Mouse (Mus musculus): ENCODE data around the gene Rab9. TPM values are rescaled to one million over a fixed set of nuclear protein-coding genes. Genes with fewer than 3 reads are reported as not detected.
"Not testable (repeated sequence)": the region's sequence is repeated elsewhere in the genome, so short reads cannot be mapped to it uniquely, and the experiment has no call there.

Rab9 gene
- 57.6 and 62.6 TPM in 2 replicates for polyA plus RNA-seq (2015; fragmentation: Nextera tagmentation; extraction: Ambion mirVana)

DNA sequence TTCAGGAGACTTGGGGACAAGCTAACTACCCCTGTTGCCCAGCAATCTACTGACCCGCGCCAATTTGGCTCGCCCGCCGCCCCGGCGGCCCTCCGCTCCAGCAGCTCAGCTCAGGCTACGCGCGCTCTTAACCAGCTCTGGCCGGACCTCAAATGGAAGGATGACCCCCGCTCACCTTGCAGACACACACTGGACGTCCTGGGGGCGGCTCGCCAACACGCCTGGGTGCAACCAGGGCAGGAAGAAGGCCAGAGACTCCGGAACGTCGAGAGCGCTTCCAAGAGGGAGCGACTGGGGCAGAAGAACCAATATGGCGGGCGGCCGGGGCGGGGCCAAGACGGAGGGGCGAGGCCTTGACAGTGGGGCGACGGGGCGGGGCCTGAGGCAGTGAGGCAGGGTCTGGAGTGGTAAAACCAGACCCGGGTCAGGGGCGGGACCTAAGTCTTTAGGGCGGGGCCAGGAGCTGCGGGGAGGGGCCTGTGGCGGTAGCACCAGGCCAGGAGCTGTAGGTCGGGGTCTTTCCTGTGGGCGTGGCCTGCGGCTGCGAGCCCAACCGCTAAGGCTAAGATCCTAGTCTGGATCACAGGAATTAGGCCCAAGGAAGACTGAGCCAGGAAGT lies at the start of gene Rab9:
Gene Rab9, minus strand, starts transcription at position 503 of the 619 bp plus-strand sequence.
- no peaks in the 10 kb centered on the region for H3K36me3 ChIP-seq
- 16% methylated on average over 41 of the region's 41 CpGs for WGBS
- H3K4me2 ChIP-seq, result peak within 1 kb of the TSS; percentile 50
- H3K27ac ChIP-seq, result peak within 1 kb of the TSS; percentile 76
- no peaks in the 10 kb centered on the region for H3K9me3 ChIP-seq
- no peaks in the 10 kb centered on the region for H3K4me1 ChIP-seq
- peak; percentile 99 for ATAC-seq (ENCODE audit: borderline replicate concordance, extremely low read depth, low FRiP score, low TSS enrichment)
- H3K9ac ChIP-seq, result peak within 1 kb of the TSS; percentile 62
- peak within 1 kb of the TSS; percentile 61 for H3K4me3 ChIP-seq
- no peaks in the 10 kb centered on the region for H3K27me3 ChIP-seq

GRCm38 (mm10) chrX:166528126-166528525 lies 48.5 kb upstream of the Rab9 start:
- 85% methylated on average over 3 of the region's 3 CpGs for WGBS
- no peaks in the 10 kb centered on the region for H3K4me1 ChIP-seq
- no peak for ATAC-seq (ENCODE audit: borderline replicate concordance, extremely low read depth, low FRiP score, low TSS enrichment)
- H3K27me3 ChIP-seq, result no peaks in the 10 kb centered on the region
- H3K9me3 ChIP-seq, result no peaks in the 10 kb centered on the region
- H3K9ac ChIP-seq, result no peak overlapping the region
- H3K27ac ChIP-seq, result no peak overlapping the region
- H3K36me3 ChIP-seq, result no peaks in the 10 kb centered on the region
- no peak overlapping the region for H3K4me2 ChIP-seq
- no peak overlapping the region for H3K4me3 ChIP-seq

DNA sequence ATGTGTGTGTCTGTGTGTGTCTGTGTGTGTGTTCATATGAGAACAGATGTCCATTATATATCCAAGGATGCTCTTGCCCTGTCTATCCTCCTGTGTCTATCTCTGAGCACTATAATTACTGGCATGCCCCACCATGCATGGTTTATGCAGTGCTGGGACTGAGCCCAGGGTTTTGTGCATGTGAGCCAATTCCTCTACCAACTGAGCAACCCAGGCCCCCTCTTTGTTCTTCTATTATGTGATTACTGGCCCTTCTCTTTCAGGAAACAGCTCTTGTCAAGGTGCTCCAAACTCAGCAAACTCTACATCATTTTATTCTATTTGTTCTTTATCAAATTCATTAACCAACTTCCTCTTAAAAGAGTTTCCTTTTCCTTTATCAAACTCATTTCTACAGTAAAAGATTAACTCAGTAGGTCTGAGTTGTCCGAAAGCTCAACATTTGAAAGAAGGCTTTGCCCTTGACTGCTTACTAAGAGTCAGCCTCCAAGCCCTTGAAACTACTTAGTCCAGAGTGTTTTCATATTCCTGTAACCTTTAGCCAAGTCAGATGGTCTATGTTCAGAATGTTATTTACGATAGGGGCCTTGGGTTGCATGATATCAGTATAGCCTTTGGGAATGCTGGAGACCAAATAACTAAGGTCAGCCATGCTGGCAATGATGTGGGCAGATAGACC lies 46.1 kb upstream of the Rab9 start:
- peak; percentile 42; the same call in 1 of the 2 replicates for ATAC-seq (ENCODE audit: borderline replicate concordance, extremely low read depth, low FRiP score, low TSS enrichment)
- 61% methylated on average over 2 of the region's 2 CpGs for WGBS
- H3K36me3 ChIP-seq, result no peaks in the 10 kb centered on the region
- H3K9me3 ChIP-seq, result no peaks in the 10 kb centered on the region
- H3K4me1 ChIP-seq, result no peaks in the 10 kb centered on the region
- H3K27me3 ChIP-seq, result no peaks in the 10 kb centered on the region
- H3K9ac ChIP-seq, result no peak overlapping the region
- H3K4me2 ChIP-seq, result no peak overlapping the region
- no peak overlapping the region for H3K4me3 ChIP-seq
- H3K27ac ChIP-seq, result peak overlapping the region; percentile 50; the same call in 1 of the 2 replicates

DNA sequence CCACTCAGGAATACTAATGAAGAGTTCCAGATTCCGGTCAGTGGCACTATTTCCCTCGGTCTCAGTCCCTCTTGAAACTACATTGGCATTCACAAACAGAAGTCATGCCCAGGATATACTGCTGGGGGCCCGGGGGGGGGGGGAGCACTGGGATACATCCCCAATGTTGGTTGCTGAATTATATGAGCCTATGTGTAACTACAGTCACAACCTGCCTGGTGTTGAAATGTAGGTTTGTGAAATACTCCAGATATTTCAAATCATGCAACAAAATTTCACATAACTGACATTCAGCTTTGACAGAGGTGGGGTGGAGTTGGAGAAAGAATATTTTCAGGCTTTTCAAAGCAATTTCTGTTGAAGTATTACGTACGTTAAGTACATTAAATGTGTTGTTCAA lies 41.1 kb upstream of the Rab9 start:
- Histone ChIP-seq H3K9ac (no peak overlapping the region), H3K4me2 (no peak overlapping the region), H3K27ac (no peak overlapping the region), H3K4me1 (no peaks in the 10 kb centered on the region), H3K27me3 (no peaks in the 10 kb centered on the region), H3K9me3 (no peaks in the 10 kb centered on the region), H3K36me3 (no peaks in the 10 kb centered on the region), H3K4me3 (no peak overlapping the region)
- ATAC-seq (ENCODE audit: borderline replicate concordance, extremely low read depth, low FRiP score, low TSS enrichment), result no peak
- WGBS, result 69% methylated on average over 5 of the region's 5 CpGs

- H3K9me3 ChIP-seq, result no peaks in the 10 kb centered on the region
- H3K27ac ChIP-seq, result no peak within 1 kb of the TSS
- H3K9ac ChIP-seq, result no peak within 1 kb of the TSS
- H3K27me3 ChIP-seq, result no peaks in the 10 kb centered on the region; the same call in 1 of the 2 replicates
- no peak within 1 kb of the TSS for H3K4me3 ChIP-seq
- no peak within 1 kb of the TSS for H3K4me2 ChIP-seq
- no peak for ATAC-seq (ENCODE audit: borderline replicate concordance, extremely low read depth, low FRiP score, low TSS enrichment)
- H3K36me3 ChIP-seq, result no peaks in the 10 kb centered on the region
- H3K4me1 ChIP-seq, result 0 out of 2 replicates have a peak, but pooled peaks cover 3% of the 10 kb centered on the region
- 48% methylated on average over 16 of the region's 16 CpGs for WGBS
Observed at GRCm38 (mm10) chrX:166518345-166518744, 38.7 kb upstream of the Rab9 start, which contains the start of gene Tceanc. Tceanc (minus strand) TSS chrX:166518567.

GRCm38 (mm10) chrX:166516631-166517030 lies 37.0 kb upstream of the Rab9 start:
- H3K36me3 ChIP-seq, result no peaks in the 10 kb centered on the region
- H3K4me1 ChIP-seq, result 0 out of 2 replicates have a peak, but pooled peaks cover 3% of the 10 kb centered on the region
- ATAC-seq (ENCODE audit: borderline replicate concordance, extremely low read depth, low FRiP score, low TSS enrichment), result no peak
- H3K4me2 ChIP-seq, result no peak overlapping the region
- H3K27ac ChIP-seq, result no peak overlapping the region
- H3K27me3 ChIP-seq, result no peaks in the 10 kb centered on the region; the same call in 1 of the 2 replicates
- no peak overlapping the region for H3K4me3 ChIP-seq
- no peaks in the 10 kb centered on the region for H3K9me3 ChIP-seq
- H3K9ac ChIP-seq, result no peak overlapping the region
- WGBS, result 59% methylated on average over 1 of the region's 1 CpGs

GRCm38 (mm10) chrX:166515923-166516322 lies 36.3 kb upstream of the Rab9 start:
- Histone ChIP-seq H3K4me1 (0 out of 2 replicates have a peak, but pooled peaks cover 3% of the 10 kb centered on the region), H3K4me3 (no peak overlapping the region), H3K27me3 (no peaks in the 10 kb centered on the region; the same call in 1 of the 2 replicates), H3K36me3 (no peaks in the 10 kb centered on the region), H3K27ac (no peak overlapping the region), H3K4me2 (no peak overlapping the region), H3K9ac (no peak overlapping the region), H3K9me3 (no peaks in the 10 kb centered on the region)
- WGBS, result 84% methylated on average over 3 of the region's 3 CpGs
- ATAC-seq (ENCODE audit: borderline replicate concordance, extremely low read depth, low FRiP score, low TSS enrichment), result no peak

- H3K4me2 ChIP-seq, result peak overlapping the region; percentile 16; the same call in 1 of the 2 replicates
- not testable (repeated sequence) for H3K4me3 ChIP-seq
Observed at GRCm38 (mm10) chrX:166514035-166514434, 34.4 kb upstream of the Rab9 start.

GRCm38 (mm10) chrX:166512071-166512470 lies 32.4 kb upstream of the Rab9 start:
- 87% methylated on average over 4 of the region's 4 CpGs for WGBS
- H3K4me2 ChIP-seq, result no peak overlapping the region
- H3K4me1 ChIP-seq, result 0 out of 2 replicates have a peak, but pooled peaks cover 3% of the 10 kb centered on the region
- no peak overlapping the region for H3K4me3 ChIP-seq
- no peak overlapping the region for H3K9ac ChIP-seq
- H3K27me3 ChIP-seq, result no peaks in the 10 kb centered on the region; the same call in 1 of the 2 replicates
- no peak overlapping the region for H3K27ac ChIP-seq
- no peak for ATAC-seq (ENCODE audit: borderline replicate concordance, extremely low read depth, low FRiP score, low TSS enrichment)
- H3K36me3 ChIP-seq, result no peaks in the 10 kb centered on the region
- H3K9me3 ChIP-seq, result no peaks in the 10 kb centered on the region

More at GRCm38 (mm10) chrX:166514035-166514434, 34.4 kb upstream of the Rab9 start:
- H3K27ac ChIP-seq; H3K9ac ChIP-seq; H3K9me3 ChIP-seq; H3K36me3 ChIP-seq; H3K27me3 ChIP-seq; ATAC-seq (ENCODE audit: borderline replicate concordance, extremely low read depth, low FRiP score, low TSS enrichment); H3K4me1 ChIP-seq: not testable (repeated sequence)
- 27% methylated on average over 12 of the region's 12 CpGs for WGBS

DNA sequence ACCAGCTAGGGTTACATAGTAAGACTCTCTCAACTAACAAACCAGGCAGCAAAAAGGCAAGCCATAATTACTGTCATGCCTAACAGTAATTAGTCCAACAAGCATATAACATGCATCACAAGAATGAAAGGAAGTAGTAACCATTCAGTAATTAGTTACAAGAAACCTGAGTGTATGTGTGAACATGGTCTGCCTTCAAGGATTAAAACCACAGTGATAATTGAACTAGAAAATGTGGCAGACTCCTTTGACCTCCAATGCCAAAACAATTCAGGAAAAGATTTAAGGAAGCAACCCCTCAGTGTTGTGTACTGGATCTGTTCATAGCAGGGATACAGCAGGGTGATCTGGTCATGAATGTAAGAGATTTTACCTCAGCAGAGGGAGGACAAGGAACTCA lies 31.4 kb upstream of the Rab9 start:
- no peak for ATAC-seq (ENCODE audit: borderline replicate concordance, extremely low read depth, low FRiP score, low TSS enrichment)
- Histone ChIP-seq H3K9me3 (no peaks in the 10 kb centered on the region), H3K4me3 (no peak overlapping the region), H3K9ac (no peak overlapping the region), H3K4me2 (no peak overlapping the region), H3K36me3 (no peaks in the 10 kb centered on the region), H3K4me1 (0 out of 2 replicates have a peak, but pooled peaks cover 3% of the 10 kb centered on the region), H3K27ac (no peak overlapping the region), H3K27me3 (no peaks in the 10 kb centered on the region; the same call in 1 of the 2 replicates)

DNA sequence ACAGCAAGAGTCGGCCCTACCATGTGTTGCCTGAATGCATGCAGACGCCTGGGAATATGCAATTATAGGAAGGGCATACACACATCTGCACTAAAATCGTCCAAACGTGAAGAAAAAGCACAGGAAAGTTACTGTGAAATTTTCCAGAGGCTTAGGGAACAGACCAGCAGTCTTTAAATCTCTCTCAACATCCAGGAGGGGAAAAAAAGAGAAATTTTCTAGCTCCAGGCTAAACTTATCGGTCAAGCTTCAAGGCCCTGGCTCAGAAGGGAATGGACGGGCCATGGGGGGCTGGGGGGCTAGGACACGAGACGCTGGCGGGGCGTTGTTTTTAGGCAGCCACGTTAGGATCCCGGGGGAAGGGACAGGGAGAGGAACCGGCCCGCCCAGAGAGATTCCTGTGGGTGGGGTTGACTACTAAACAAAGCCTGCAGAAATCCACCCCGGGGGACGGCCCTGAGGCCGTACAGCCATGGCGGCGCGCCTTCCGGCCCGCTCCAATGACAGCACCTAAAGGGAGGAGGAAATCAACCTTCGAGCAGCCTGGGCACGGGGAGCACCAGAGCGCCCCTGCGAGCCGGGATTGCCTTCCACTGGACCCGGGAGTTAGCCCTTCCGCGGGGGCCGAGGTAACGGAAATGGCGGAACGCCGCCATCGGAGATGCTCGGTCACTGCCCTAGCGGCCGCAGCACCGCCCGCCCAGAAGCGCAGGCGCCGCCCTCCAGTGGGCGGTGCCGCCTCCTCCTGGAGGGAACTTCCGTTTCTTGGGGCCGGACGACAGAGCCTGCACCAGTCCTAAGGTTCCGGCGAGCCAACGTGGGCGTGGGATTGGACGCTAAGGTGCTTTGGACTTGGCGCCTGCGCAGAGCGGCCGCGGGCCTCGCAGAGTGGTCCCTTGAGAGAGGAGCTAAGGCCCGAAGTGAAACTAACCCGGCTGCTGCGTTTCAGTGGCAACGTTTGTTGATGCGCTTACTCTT lies 30.4 kb upstream of the Rab9 start:
- Histone ChIP-seq H3K4me2 (peak overlapping the region; percentile 52), H3K4me3 (peak overlapping the region; percentile 56), H3K4me1 (0 out of 2 replicates have a peak, but pooled peaks cover 3% of the 10 kb centered on the region), H3K27ac (peak overlapping the region; percentile 99), H3K9ac (peak overlapping the region; percentile 60), H3K9me3 (no peaks in the 10 kb centered on the region), H3K36me3 (no peaks in the 10 kb centered on the region), H3K27me3 (no peaks in the 10 kb centered on the region; the same call in 1 of the 2 replicates)
- ATAC-seq (ENCODE audit: borderline replicate concordance, extremely low read depth, low FRiP score, low TSS enrichment), result peak; percentile 99
- WGBS, result 15% methylated on average over 65 of the region's 65 CpGs

All from lung, embryonic 15.5 days (tissue).